Mouse (Mus musculus) lung, postnatal 4 days (tissue): ENCODE results near the gene Slc6a15.
A peak's percentile ranks its signal among the peaks of the same experiment; 100 is the strongest.

Source experiments
- DNase-seq, 2 experiments: peaks; one replicate each; pipeline ENCODE4 v3.0.0; 2021

Gene Slc6a15

GRCm38 (mm10) chr10:103367371-103368295 is at the start of gene Slc6a15:
Gene Slc6a15, plus strand, starts transcription at chr10:103367783.
- peak in 1 of 2 experiments; percentile 24 for DNase-seq

DNA sequence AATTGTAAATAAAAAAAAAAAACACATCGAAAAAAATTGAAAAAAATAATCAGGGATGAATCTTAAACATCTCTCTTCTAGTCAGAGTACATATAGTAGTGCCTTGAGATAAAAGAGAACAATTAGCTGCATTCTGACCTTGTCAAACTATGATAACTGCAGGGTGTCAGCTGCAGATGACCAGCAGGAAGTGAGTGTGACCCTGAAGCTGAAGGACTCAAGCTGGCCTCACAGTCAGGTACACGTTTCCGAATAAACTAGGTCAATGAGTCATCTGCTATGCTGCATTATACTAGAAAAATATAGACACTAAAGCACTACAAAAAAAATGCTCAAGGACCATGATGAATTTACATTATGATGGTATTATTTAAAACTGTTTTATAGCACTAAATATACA is 45.6 kb upstream of the Slc6a15 start:
- no peak for DNase-seq

DNA sequence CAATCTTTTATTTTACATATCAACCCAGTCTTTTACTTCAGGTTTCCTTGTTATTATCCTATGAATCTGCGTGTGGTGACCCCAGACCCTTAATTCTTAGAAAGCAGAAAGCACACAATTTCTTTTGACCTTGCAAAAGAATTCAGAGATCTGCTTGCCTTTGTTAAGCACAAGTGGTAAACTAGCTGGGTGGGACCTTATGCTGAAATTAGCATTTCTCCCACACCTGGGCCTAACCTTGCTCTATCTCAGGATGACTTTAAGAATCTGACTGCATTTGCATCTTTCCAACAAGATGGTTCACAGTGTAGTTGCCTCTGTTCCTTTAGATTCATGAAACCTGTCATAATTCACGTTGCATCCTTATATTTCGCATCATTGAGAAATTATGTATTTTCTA is 44.2 kb upstream of the Slc6a15 start:
- DNase-seq: no peak

DNA sequence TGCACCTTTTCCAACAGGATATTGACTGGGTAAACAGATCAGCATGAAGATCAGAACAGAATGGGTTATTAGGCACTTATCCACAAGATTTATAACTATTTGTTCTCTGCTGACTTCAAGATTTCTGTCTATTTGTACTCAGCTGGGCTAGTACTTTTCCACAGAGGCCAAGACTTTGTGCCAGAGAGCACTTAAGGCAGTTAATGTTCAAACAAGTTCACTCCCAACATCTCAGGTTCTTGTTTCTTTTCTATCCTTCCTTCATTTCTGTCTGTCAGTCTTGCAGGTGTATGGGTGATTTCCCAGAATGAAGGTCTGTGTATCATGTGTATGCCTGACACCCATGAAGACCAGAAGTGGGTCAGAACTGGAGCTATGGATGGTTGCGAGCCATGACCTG is 33.3 kb upstream of the Slc6a15 start:
- no peak for DNase-seq

- no peak for DNase-seq
Measured at GRCm38 (mm10) chr10:103339928-103340327, 27.7 kb upstream of the Slc6a15 start.

DNA sequence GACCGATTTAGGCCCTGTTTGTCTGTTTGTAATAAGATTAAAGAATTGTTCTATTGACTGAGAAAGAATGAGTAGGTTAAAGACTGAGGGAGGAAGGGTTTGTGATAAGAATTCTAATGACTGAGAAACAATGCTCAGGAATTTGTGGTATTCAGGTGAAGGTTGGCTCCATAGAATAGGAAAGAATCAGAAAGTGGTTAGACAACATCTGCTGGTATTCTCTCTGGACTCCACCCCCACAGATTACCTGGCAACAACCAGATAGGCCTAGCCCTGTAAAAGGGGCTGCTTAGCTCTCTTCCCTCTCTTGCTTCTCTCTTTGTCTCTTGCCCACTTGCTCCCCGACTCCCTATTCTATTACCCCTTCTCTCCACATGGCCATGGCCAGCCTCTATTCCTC is 20.8 kb upstream of the Slc6a15 start:
- no peak for DNase-seq

GRCm38 (mm10) chr10:103368296-103369080 is 905 bp downstream of the Slc6a15 start:
- peak in 1 of 2 experiments; percentile 17 for DNase-seq

DNA sequence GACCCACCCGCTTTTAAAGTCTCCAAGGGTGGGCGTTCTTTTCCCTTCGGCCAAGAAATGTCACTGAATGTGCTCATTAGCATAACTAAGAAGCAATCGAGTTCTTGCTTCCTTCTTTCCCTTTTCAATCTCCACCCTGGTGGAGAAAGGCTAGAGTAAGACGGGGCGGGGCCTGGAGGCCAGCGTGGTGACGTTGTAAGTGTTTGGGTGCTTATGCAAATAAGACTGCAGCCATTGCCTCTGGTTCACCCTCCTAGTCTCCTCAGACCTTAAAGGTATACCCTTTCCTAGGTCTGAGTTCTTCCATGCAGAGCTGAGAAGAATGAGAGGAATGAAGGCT is 1.5 kb downstream of the Slc6a15 start:
- peak; percentile 55 to 64 for DNase-seq

DNA sequence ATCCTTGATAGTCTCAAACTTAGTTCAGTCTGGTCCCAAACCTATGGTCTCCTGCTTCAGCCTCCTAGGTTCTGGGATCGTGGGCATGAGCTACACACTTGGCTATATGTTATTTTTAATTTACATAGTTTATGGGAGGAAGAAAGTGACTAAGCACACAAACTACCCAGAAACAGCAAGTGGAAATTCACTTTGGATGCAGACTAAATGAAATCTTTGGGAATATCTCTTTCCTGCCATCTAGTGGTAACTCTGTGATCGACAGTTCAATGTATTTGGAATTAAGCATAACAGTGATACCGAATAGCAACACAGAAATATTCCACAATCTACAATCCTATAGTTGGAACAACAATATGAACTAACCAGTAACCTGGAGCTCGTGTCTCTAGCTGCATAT is 34.6 kb downstream of the Slc6a15 start:
- DNase-seq: no peak

- no peak for DNase-seq
Measured at GRCm38 (mm10) chr10:103427717-103428116, 60.1 kb downstream of the Slc6a15 start.

GRCm38 (mm10) chr10:103442588-103442987 is 75.0 kb downstream of the Slc6a15 start:
- DNase-seq: no peak

DNA sequence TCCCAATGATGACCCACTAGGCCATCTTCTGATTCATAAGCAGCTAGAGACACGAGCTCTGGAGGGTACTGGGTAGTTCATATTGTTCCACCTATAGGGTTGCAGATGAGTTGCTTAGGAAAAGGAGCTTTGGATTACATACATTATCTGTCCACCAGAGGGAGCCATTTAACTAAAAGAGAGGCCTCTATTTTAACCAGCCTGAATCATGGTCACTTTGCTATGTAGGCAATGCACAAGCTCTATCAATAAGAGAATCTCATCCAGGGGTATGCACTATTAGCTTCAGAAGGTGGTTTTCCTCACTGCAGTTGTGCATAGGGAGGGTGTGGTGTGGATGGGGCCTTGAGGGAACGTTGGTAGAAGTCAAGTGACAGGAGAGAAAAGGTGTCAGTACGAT is 75.5 kb downstream of the Slc6a15 start:
- peak in 1 of 2 experiments; percentile 3 for DNase-seq

GRCm38 (mm10) chr10:103448340-103448739 is 80.8 kb downstream of the Slc6a15 start:
- DNase-seq: no peak

- DNase-seq: no peak
Measured at GRCm38 (mm10) chr10:103457896-103458295, 90.3 kb downstream of the Slc6a15 start.
